Mouse (Mus musculus) yolk sac, embryonic 10.5 days (tissue): ENCODE results near the gene Gm20388.

ENCODE experiments used
- DNase-seq: peaks from one replicate; pipeline ENCODE4 v3.0.0-alpha.2; 2017; ENCODE audit warnings: low spot score

Gm20388 gene

DNA sequence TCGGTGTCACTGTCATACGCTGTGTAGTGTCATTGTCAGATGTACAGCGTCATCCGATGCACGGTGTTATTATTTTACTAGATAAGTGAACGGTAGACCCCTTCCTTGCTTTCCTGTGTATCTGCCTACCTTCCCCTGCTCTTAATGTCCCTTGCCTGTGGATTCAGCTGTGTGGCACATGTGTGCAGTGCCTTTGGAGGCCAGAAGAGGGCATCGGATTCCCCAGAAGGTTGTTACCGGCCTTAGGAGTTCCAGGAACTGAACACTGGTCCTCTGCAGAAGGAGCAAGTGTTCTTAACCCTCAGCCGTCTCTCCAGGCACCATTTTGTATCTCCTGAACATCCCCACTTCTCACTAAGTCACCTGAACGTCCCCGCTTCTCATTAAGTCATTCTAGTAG is 3907.1 kb downstream of the Gm20388 start:
- DNase-seq = no peak

DNA sequence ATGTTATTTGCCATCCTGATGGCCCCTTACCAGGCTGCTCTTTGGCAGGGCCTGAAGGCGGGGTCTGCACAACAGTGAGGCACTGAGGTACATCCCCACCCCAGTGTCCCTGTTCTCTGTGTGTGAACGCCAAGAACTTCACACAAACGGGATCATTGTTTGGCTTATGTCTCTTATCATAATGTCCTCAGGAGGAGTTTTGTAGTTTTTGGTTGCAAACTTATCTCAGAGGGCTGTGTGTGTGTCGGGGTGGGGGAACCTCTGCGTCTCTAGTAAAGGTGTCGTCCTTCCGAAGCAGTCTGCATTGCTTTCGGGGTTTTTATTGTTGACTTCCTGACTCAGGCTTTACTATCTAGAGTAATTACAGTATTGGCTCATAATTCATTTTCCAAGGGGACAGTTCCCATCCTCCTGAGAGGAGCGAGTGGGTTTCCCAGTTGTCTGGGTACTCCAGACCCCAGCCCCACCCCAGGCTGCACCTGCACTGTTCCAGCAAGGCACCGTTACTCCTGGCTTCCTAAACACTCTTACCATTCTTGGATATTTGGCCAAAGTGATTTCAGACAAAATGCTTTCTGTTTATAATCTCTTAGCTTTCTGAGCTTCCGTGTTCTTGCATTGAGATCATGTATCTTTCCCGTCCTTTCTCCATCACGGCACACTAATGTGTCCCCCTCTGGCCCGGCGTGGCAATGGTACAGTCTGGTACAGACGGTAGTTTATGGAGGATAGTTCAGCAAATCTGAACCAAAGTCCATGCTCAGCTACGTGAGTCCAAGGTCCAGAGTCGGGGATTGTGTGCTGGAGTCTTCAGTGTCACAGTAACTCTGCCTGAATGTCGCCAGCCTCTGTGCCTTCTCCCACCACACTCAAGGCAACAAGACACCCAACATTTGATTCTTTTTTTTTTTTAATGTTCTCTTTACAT is 3909.3 kb downstream of the Gm20388 start:
- peak; percentile 80 for DNase-seq

DNA sequence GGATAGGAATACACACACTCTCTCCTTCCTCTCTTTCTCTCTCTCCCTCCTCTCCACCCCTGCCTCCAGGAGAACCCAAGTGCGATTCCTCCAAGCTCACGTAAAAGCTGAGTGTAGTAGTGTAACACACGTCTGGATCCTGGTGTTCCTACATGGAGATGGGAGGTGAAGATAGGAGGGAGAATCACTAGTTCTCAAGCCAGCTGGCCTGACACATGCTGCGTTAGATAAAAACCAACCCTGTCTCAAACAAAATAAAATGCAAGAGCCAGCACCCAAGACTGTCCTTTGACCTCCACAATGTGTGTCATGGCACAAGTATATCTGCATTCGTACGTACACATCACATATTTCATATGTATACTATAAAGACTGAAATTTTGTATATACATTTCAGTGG is 3910.1 kb downstream of the Gm20388 start:
- no peak for DNase-seq

- no peak for DNase-seq
These were observed 3912.5 kb downstream of the Gm20388 start for GRCm38 (mm10) chr8:123823111-123823510.

- DNase-seq = no peak
These were observed 3913.0 kb downstream of the Gm20388 start for GRCm38 (mm10) chr8:123823532-123824123.

GRCm38 (mm10) chr8:123826001-123826400 is 3915.4 kb downstream of the Gm20388 start:
- no peak for DNase-seq

DNA sequence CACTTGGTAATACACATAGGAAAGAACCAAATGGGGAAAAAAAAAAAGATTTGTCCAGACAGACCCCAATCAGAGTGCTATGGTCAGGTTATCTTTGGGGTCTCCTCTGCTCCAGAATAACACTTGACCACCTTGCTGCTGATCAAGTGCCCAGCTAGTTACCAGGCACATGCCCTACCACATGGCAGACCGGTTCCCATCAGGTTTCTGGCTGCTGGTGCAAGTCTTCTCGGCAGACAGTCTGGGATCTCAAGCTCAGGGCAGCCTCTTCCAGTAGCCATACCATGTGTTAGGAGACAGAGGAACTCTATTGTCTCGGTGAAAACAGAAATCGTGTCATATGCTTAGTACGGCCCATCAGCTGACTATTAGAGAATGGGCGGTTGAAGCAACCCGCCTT is 3916.1 kb downstream of the Gm20388 start:
- no peak for DNase-seq

DNA sequence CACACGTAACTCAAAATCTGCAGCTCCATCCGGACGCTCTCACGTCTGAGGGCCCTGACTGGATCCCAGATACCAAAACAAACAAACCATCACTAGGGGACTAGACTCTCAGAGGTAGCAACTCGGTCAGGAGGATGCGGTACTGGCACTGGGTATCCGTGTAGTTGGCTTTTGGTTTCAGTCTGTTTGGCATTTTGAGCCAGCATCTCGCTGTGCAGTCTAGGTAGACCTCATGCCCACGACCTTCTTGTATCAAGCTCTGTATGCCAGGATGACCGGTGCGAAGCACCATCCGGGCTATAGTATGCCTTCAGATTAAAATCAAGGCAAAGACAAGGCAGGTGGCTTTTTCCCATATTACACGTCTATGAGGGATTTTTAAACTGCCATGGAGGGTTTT is 3916.9 kb downstream of the Gm20388 start:
- no peak for DNase-seq

DNA sequence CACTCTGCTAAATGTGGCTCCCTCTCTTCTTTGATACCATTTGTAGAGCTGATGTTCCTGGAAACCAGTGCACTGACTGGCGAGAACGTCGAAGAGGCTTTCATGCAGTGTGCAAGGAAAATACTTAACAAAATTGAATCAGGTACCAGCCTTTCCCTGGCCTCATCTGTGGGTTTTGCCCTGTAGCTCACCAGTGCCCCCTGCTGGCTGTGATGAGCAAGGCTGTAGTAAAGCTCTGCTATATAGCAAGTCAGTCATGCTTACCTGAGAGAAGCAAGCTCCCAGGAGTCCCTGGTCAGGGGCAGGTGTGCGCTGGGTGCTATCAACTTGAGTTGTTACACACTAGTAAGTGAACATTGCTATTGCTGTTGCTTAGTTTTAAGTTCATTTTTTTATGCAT is 3922.1 kb downstream of the Gm20388 start:
- DNase-seq = no peak

DNA sequence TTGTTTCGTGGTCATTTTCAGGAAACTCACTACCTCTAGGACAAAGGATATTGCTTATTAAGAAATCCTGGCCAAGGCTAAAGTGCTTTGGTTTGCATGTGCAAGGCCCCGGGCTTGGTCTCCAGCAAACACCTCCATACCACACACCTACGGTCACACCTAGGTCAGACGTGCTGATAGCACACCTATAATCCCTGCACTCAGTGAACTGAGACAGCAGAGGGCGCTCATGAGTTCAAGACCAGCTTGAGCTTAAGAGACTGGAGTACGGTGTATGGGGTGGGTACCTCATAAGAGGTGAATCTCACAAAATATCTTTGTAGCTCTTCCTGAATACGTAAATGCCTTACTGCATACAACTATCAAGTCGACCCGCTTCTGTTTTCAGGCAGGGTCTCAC is 3924.8 kb downstream of the Gm20388 start:
- no peak for DNase-seq

DNA sequence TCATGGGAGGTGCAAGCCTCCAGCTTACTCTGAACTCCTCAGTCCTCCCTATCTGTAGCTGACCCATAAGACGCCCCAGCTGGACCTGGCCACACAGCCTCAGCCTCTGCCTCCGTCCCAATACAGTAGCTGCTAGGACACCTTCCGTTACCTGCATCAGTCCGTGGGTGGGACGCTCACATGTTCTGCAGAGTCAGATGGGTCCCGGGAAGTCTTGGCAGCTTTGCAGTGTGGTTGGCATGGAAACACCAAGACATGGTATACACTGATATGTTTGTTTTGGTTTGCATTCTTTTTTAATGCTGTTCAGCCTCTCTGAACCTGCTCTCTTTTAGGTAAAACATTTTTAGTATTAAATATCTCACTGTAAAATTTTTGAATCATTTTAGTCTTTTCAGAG is 3925.7 kb downstream of the Gm20388 start:
- no peak for DNase-seq

GRCm38 (mm10) chr8:123838496-123838895 is 3927.9 kb downstream of the Gm20388 start:
- peak; percentile 52 for DNase-seq

DNA sequence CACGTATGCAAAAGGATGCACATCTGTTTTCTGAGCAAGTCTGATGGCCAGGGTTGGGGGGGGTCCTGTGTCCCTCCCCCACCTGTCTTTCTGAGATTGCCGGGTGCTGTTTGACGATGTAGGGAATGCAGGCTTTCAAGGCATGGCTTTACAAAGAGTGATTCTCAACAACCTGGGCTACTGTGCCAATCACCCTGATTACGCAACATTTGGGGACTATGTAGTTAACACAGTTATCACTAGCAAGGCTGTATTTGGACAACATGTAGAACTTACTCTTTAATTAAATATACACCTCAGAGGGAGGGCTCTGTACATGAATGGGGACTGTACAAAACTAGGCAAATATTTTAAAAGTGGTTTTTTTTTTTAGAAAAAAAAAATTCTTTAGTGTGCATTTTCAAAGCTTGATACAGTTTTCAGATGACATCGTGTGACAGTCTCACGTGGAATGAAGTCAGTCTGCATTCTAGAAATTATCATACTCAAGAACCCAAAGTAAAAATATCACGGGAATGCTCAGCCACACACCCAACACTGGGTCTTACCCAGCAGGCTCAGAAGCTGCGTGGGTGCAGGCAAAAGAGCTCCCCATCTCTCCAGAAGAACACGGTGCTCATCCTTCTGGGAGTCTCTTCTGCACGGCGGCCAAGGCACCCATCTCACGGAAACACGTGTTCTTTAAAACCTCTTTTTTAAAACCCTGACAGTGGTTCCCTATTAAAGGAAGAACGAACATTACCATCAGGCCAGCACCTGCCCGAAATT is 3930.1 kb downstream of the Gm20388 start:
- no peak for DNase-seq

GRCm38 (mm10) chr8:123842086-123842485 is 3931.4 kb downstream of the Gm20388 start:
- DNase-seq = no peak

GRCm38 (mm10) chr8:123844341-123844740 is 3933.7 kb downstream of the Gm20388 start:
- no peak for DNase-seq

DNA sequence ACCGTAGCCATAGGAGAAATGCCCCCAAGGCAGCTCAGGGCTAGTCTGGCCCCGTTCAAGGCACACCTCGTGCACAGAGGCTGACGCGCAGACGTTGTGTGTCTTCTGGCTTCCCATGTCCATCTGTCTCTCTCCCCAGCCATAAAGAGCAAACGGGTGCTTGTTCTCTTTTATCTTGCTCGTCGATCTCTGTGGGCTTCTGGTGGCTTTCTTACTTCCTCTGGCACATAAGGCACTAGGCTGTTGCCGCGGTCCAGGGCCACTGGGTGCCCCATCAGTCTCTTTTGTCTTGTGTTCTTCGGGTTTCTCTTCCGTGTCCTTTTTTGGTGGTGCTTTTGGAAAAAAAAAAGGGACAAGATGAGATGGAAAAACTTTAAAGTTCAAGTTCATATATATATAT is 3934.5 kb downstream of the Gm20388 start:
- no peak for DNase-seq

GRCm38 (mm10) chr8:123845991-123846390 is 3935.3 kb downstream of the Gm20388 start:
- no peak for DNase-seq

DNA sequence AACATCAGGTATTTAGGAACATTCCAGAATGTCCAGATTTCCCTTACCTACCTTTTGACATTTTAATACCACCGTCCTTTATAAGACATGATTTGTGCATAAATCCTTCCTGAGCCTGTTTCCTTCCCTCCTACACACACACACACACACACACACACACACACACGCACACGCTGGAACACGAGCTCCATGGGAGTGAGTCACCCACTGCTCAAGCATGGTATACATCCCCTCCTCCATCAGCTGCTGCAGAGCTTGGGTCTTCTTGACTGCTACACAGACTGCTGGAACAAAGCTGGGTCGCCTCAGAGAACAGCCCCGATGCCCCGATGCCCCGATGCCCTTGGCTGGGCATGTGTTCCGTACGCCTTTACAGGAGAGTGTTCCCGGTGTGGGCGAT is 3935.9 kb downstream of the Gm20388 start:
- DNase-seq = no peak

DNA sequence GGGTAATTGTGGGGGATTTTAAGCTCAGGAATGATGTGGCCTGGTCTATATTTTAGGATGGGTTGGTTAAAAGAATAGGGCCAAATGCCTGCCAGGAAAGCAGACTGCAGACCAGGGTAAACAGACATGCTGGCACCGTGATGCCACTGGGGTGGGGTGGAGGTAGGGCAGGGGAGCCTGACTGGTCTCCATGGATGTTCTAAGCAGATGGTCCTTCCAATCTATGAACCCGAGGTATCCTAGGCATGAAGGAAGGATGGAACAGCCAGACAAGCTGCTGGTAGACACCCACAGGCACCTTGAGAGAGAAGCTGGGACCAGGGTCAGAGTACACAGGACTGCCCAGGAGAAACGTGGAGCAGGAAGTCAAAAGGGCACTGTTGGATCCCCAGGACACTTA is 3936.9 kb downstream of the Gm20388 start:
- no peak for DNase-seq

DNA sequence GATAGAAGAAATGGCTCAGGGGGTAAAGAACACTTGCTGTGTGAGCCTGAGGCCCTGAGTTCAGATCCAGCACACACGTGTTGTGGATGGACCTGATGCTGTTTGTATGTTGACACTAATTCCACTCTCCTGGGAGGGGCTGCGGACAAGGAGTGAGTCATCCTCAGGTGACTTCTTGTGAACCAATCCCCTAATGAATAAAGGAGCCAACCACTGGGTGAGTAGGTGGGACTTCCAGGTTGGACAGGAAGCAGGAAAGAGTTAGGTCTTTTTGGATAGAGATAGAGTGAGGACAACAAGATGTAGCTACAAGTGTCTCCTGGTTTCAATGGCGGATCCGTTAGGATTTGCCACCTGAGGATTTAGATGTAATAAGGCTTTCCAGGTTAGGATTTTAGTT is 3938.7 kb downstream of the Gm20388 start:
- DNase-seq = no peak

GRCm38 (mm10) chr8:123851590-123851989 is 3940.9 kb downstream of the Gm20388 start:
- no peak for DNase-seq

- DNase-seq = no peak
These were observed 3943.6 kb downstream of the Gm20388 start for GRCm38 (mm10) chr8:123854252-123854651.
